Mouse (Mus musculus): Measurements from ENCODE around the gene Atxn7l1. TPM values are rescaled to one million over a fixed set of nuclear protein-coding genes. Genes with fewer than 3 reads are reported as not detected.

The Atxn7l1 gene
- polyA plus RNA-seq, 1 experiment from 2014 or later: 16.0 TPM

- Histone ChIP-seq H3K4me2 (ENCODE audit: low read depth, low read length, severe bottlenecking) (peak within 1 kb of the TSS; percentile 55), H3K27me3 (ENCODE audit: control insufficient read depth, insufficient read depth, low read length) (no peaks in the 10 kb centered on the region), H3K9ac (ENCODE audit: low read length) (peak within 1 kb of the TSS; percentile 23; the same call in 1 of the 2 replicates), H3K4me3 (ENCODE audit: low read depth, low read length) (peak within 1 kb of the TSS; percentile 26), H3K4me1 (replicated peaks; ENCODE audit: control insufficient read depth, insufficient read depth, low read length) (no peaks in the 10 kb centered on the region), H3K36me3 (ENCODE audit: control insufficient read depth, insufficient read depth, low read length) (no peaks in the 10 kb centered on the region), H3K27ac (ENCODE audit: low read depth, low read length) (no peak within 1 kb of the TSS), H3K9me3 (ENCODE audit: control insufficient read depth, low read length) (no peaks in the 10 kb centered on the region)
- peak; percentile 75 for ATAC-seq (replicated peaks; ENCODE audit: low FRiP score)
- DNase-seq (ENCODE audit: low spot score): peak; percentile 74
- 9% methylated on average over 24 of the region's 24 CpGs for WGBS
These were observed 247.5 kb downstream of the Atxn7l1 start, which contains the start of gene Efcab10 for GRCm38 (mm10) chr12:33394804-33395623. Gene Efcab10 (plus strand): TSS chr12:33394854.

DNA sequence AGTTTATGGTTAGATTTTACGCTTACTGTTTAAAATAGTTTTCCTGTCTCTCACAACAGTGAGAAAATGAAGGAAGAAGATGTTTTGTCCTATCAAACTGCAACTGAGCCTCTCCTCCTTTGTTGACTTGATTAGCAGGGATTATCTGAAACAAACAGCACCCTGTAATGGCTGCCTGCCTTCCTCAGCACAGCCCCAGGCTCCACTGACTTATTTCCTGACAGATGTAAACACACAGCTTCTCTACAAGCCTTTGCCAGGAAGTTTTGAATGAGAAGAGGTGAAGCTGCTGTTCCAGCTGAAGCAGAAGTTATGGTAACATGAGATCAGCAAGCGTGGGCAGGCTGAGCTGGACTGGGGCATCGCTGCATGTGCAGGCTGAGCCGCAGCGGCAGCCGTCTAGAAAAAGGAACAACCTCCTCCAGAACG lies 255.8 kb downstream of the Atxn7l1 start:
- no peak overlapping the region for H3K9ac ChIP-seq (ENCODE audit: low read length)
- 56% methylated on average over 7 of the region's 7 CpGs for WGBS
- no peak overlapping the region for H3K4me2 ChIP-seq (ENCODE audit: low read depth, low read length, severe bottlenecking)
- H3K4me3 ChIP-seq (ENCODE audit: low read depth, low read length): no peak overlapping the region
- ATAC-seq (replicated peaks; ENCODE audit: low FRiP score) (no peak), DNase-seq (ENCODE audit: low spot score) (no peak)
- no peak overlapping the region for H3K27ac ChIP-seq (ENCODE audit: low read depth, low read length)
- no peaks in the 10 kb centered on the region for H3K27me3 ChIP-seq (ENCODE audit: control insufficient read depth, insufficient read depth, low read length)
- H3K4me1 ChIP-seq (replicated peaks; ENCODE audit: control insufficient read depth, insufficient read depth, low read length): 0 out of 2 replicates have a peak, but pooled peaks cover 2% of the 10 kb centered on the region
- H3K36me3 ChIP-seq (ENCODE audit: control insufficient read depth, insufficient read depth, low read length): no peaks in the 10 kb centered on the region
- no peaks in the 10 kb centered on the region for H3K9me3 ChIP-seq (ENCODE audit: control insufficient read depth, low read length)

DNA sequence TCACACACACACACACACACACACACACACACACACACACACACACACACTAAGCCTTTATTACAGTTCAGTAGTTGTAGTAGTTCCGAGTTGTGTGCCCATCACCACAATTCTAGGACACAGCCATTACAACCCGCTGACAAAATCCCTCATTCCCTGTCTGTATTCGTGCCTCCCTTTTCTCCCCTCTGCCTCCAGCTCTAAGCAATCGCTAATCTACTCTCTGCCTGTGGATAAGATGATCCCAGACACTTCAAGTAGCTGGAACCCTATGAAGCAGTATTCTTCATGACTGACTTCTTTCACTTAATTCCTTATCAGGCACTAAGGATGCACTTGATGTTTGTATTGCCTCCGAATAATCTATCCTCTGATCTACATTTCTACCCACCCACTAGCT lies 257.5 kb downstream of the Atxn7l1 start:
- Histone ChIP-seq H3K36me3 (ENCODE audit: control insufficient read depth, insufficient read depth, low read length) (no peaks in the 10 kb centered on the region), H3K4me3 (ENCODE audit: low read depth, low read length) (no peak overlapping the region), H3K27me3 (ENCODE audit: control insufficient read depth, insufficient read depth, low read length) (no peaks in the 10 kb centered on the region), H3K9ac (ENCODE audit: low read length) (no peak overlapping the region), H3K27ac (ENCODE audit: low read depth, low read length) (no peak overlapping the region), H3K4me1 (replicated peaks; ENCODE audit: control insufficient read depth, insufficient read depth, low read length) (0 out of 2 replicates have a peak, but pooled peaks cover 2% of the 10 kb centered on the region), H3K9me3 (ENCODE audit: control insufficient read depth, low read length) (no peaks in the 10 kb centered on the region), H3K4me2 (ENCODE audit: low read depth, low read length, severe bottlenecking) (no peak overlapping the region)
- DNase-seq (ENCODE audit: low spot score): no peak
- ATAC-seq (replicated peaks; ENCODE audit: low FRiP score): no peak
- WGBS: 48% methylated on average over 5 of the region's 5 CpGs

DNA sequence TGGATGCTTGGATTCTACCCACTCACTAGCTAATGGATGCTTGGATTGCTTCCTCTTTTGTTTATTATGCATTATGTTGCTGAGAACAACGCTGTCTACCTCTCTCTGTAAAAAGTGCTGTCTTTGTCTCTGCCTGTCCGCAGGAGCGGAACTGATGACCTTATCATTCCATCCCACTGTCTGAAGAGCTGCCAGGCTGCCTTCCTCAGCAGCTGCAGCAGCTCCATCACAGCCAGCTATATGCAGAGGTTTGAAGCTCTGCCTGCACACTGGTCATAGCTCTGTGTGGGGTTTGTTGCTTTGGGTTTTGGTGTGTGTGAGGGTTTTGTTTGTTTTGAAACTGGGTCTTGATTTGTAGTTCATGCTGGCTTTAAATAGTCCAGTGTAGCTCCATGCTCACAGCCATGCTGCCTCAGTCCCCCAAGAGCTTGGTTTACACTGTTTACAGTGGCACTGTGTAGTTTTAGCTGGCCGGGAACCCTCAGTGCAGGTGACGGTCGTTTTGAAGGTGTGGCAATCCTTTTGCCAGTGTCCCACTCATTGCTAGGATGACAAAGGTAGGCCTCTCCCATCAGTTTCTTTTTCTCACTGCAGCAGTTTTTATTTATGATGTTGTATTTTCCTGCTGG lies 258.0 kb downstream of the Atxn7l1 start:
- Histone ChIP-seq H3K9me3 (ENCODE audit: control insufficient read depth, low read length) (no peaks in the 10 kb centered on the region), H3K27me3 (ENCODE audit: control insufficient read depth, insufficient read depth, low read length) (no peaks in the 10 kb centered on the region), H3K9ac (ENCODE audit: low read length) (no peak overlapping the region), H3K4me2 (ENCODE audit: low read depth, low read length, severe bottlenecking) (no peak overlapping the region), H3K27ac (ENCODE audit: low read depth, low read length) (no peak overlapping the region), H3K4me3 (ENCODE audit: low read depth, low read length) (no peak overlapping the region), H3K4me1 (replicated peaks; ENCODE audit: control insufficient read depth, insufficient read depth, low read length) (0 out of 2 replicates have a peak, but pooled peaks cover 2% of the 10 kb centered on the region), H3K36me3 (ENCODE audit: control insufficient read depth, insufficient read depth, low read length) (no peaks in the 10 kb centered on the region)
- DNase-seq (ENCODE audit: low spot score) (no peak), ATAC-seq (replicated peaks; ENCODE audit: low FRiP score) (no peak)
- WGBS: 44% methylated on average over 6 of the region's 6 CpGs

DNA sequence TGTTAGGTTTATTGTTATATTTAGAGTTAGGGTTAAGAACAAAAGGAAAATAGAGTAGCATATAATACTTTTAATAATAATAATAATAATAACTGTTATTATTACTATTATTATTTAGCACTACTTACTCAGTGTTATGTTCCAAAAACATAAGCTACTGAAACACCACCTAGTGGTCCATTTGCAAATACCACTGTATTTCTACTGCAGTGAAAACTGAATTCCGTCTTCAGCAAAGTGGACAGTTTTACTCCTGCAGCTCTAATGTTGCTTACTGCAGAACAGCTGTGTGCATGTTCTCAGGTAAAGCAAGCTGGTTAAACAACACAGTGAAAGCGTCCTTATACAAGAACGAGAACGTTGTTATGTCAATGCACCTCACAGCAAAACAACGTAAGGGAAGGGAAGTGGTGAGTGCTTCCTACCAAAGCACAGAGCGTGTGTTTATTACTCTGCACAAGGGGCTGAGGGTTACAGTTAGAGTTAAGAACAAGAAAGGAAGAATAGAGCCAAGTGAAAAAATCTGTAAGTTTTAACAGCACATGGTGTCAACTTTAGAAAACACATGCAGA lies 264.2 kb downstream of the Atxn7l1 start:
- Histone ChIP-seq H3K27ac (ENCODE audit: low read depth, low read length) (no peak overlapping the region), H3K9me3 (ENCODE audit: control insufficient read depth, low read length) (no peaks in the 10 kb centered on the region), H3K4me1 (replicated peaks; ENCODE audit: control insufficient read depth, insufficient read depth, low read length) (no peaks in the 10 kb centered on the region), H3K4me2 (ENCODE audit: low read depth, low read length, severe bottlenecking) (no peak overlapping the region), H3K4me3 (ENCODE audit: low read depth, low read length) (no peak overlapping the region), H3K9ac (ENCODE audit: low read length) (no peak overlapping the region), H3K27me3 (ENCODE audit: control insufficient read depth, insufficient read depth, low read length) (no peaks in the 10 kb centered on the region), H3K36me3 (ENCODE audit: control insufficient read depth, insufficient read depth, low read length) (no peaks in the 10 kb centered on the region)
- ATAC-seq (replicated peaks; ENCODE audit: low FRiP score): no peak
- DNase-seq (ENCODE audit: low spot score): no peak
- 63% methylated on average over 6 of the region's 6 CpGs for WGBS

Other genes starting within 250 kb of the Atxn7l1 start
- 49.4 and 53.3 TPM in 2 replicates for gene Sypl, start 193.8 kb upstream of the Atxn7l1 start, polyA plus RNA-seq (2014; fragmentation: Nextera tagmentation; extraction: Ambion mirVana)
- gene Cdhr3, start 54.8 kb upstream of the Atxn7l1 start, polyA plus RNA-seq (2014; fragmentation: Nextera tagmentation; extraction: Ambion mirVana): not detected in 2 replicates
- 0.49 TPM in 1 of 2 replicates, not detected in the other for gene Efcab10, start 247.2 kb downstream of the Atxn7l1 start, polyA plus RNA-seq (2014; fragmentation: Nextera tagmentation; extraction: Ambion mirVana)